Mouse (Mus musculus) frontal cortex, postnatal 25 days (tissue): ENCODE measurements around the gene Plk1.

Source experiments
- DNase-seq, 2 experiments: peaks; one replicate each; pipeline ENCODE4 v3.0.0; 2022; ENCODE audit warnings: low spot score in 2 of 2

The Plk1 gene

GRCm38 (mm10) chr7:122193919-122194318, 34.7 kb downstream of the Plk1 start:
- DNase-seq = no peak

DNA sequence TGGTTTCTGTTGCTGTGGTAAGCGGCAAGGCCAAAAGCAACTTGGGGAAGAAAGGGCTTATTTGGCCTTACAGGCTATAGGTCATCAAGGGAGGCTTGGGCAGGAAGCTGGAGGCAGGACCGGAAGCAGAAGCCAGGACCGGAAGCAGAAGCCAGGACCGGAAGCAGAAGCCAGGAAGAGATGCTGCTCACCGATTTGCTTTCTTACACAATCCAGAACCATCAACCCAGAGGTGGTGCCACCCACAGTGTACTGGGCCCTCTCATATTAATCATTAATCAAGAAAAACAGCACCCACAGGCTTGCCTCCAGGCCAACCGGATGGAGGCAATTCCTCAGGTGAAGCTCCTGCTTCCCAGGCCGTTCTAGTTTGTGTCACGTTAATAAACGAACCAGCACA, 37.5 kb downstream of the Plk1 start:
- DNase-seq = no peak

DNA sequence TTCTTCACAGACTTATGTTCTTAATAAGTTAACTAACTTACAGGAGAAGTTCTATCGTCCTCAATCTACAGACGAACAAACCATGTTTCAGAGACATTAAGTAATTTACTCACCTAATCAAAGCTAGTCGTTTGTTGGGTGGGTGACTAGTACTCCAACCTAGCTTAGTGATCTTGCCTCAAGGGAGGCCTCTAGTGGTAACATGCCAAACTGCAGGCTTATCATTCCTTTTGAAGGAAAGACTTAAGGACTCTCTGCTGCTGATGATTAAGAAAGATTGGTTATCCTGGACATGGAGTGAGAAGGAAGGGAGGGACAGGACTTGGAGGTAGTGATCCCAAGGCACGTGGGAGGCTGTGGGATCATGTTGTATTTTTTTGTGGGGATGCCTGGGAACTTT, 38.1 kb downstream of the Plk1 start:
- peak; percentile 14 to 44 for DNase-seq

GRCm38 (mm10) chr7:122199296-122199695, 40.1 kb downstream of the Plk1 start:
- peak in 1 of 2 experiments; percentile 9 for DNase-seq

- DNase-seq = no peak
Observed at GRCm38 (mm10) chr7:122203936-122204335, 44.7 kb downstream of the Plk1 start.

GRCm38 (mm10) chr7:122206121-122206520, 46.9 kb downstream of the Plk1 start:
- DNase-seq = no peak

- no peak for DNase-seq
Observed at GRCm38 (mm10) chr7:122208276-122209021, 49.2 kb downstream of the Plk1 start.

- DNase-seq = no peak
Observed at GRCm38 (mm10) chr7:122219315-122219801, 60.1 kb downstream of the Plk1 start, which contains the start of gene Chp2. Gene Chp2 (plus strand): TSS chr7:122219496.
